Mouse (Mus musculus) left cerebral cortex, postnatal 25 days (tissue): ENCODE data around the gene Sirpa. TPM values are rescaled to one million over a fixed set of nuclear protein-coding genes. Genes with fewer than 3 reads are reported as not detected.
A peak's percentile ranks its signal among the peaks of the same experiment; 100 is the strongest.

Experiments used
- DNase-seq, 2 experiments: peaks; one replicate each; pipeline ENCODE4 v3.0.0; 2022; ENCODE audit warnings: low spot score in 2 of 2, mixed read lengths in 1 of 2
- intact Hi-C: fragments of 180-260 bp; cut with DNase I; formaldehyde crosslinking; loops from one replicate; pipeline ENCODE4 v1.15.1; 2025
- total RNA-seq, 2 experiments: library from RNA; stranded (reverse); gene quantifications; 2 replicates each; pipeline ENCODE4 v1.2.3; 2021

Gene Sirpa
- total RNA-seq, 2 experiments from 2014 or later, result 387 to 409 TPM

- no peak for DNase-seq
- intact Hi-C loops, result no loop called here
These were observed 9.4 kb downstream of the Sirpa start for GRCm38 (mm10) chr2:129601894-129602663.

- DNase-seq, result no peak
- intact Hi-C loops, result no loop called here
These were observed 10.2 kb downstream of the Sirpa start for GRCm38 (mm10) chr2:129602856-129603255.

- no peak for DNase-seq
- intact Hi-C loops, result no loop called here
These were observed 10.9 kb downstream of the Sirpa start for GRCm38 (mm10) chr2:129603536-129603935.

GRCm38 (mm10) chr2:129604032-129604431 lies 11.4 kb downstream of the Sirpa start:
- no peak for DNase-seq
- intact Hi-C loops, result no loop called here

GRCm38 (mm10) chr2:129605816-129606215 lies 13.2 kb downstream of the Sirpa start:
- DNase-seq, result no peak
- intact Hi-C loops, result no loop called here

- DNase-seq, result peak in 1 of 2 experiments; percentile 65
- intact Hi-C loops, result no loop called here
These were observed 13.6 kb downstream of the Sirpa start for GRCm38 (mm10) chr2:129606269-129606668.

GRCm38 (mm10) chr2:129606899-129607298 lies 14.3 kb downstream of the Sirpa start:
- no peak for DNase-seq
- intact Hi-C loops, result no loop called here

- no peak for DNase-seq
- intact Hi-C loops, result no loop called here
These were observed 21.3 kb downstream of the Sirpa start for GRCm38 (mm10) chr2:129613971-129614370.

GRCm38 (mm10) chr2:129614482-129615185 lies 22.0 kb downstream of the Sirpa start:
- DNase-seq, result no peak
- intact Hi-C loops, result no loop called here

- DNase-seq, result no peak
- intact Hi-C loops, result no loop called here
These were observed 27.5 kb downstream of the Sirpa start for GRCm38 (mm10) chr2:129620148-129620547.

- intact Hi-C loops, result no loop called here
- DNase-seq, result no peak
These were observed 28.2 kb downstream of the Sirpa start for GRCm38 (mm10) chr2:129620881-129621280.

GRCm38 (mm10) chr2:129621654-129622490 lies 29.2 kb downstream of the Sirpa start:
- DNase-seq, result no peak
- intact Hi-C loops, result no loop called here

GRCm38 (mm10) chr2:129622918-129623317 lies 30.3 kb downstream of the Sirpa start:
- DNase-seq, result no peak
- intact Hi-C loops, result no loop called here

- DNase-seq, result peak in 1 of 2 experiments; percentile 90
- intact Hi-C loops, result no loop called here
These were observed 31.1 kb downstream of the Sirpa start for GRCm38 (mm10) chr2:129623771-129624170.

- intact Hi-C loops, result no loop called here
- DNase-seq, result no peak
These were observed 31.7 kb downstream of the Sirpa start for GRCm38 (mm10) chr2:129624246-129624918.

GRCm38 (mm10) chr2:129624956-129625355 lies 32.3 kb downstream of the Sirpa start:
- intact Hi-C loops, result no loop called here
- DNase-seq, result no peak

- no peak for DNase-seq
- intact Hi-C loops, result loop anchor here (2.0 kb wide), 1 partner anchor 29 kb away; no protein-coding TSS in a partner anchor
These were observed 33.2 kb downstream of the Sirpa start for GRCm38 (mm10) chr2:129625845-129626244.

- intact Hi-C loops, result loop anchor here (2.0 kb wide), 1 partner anchor 30 kb away; no protein-coding TSS in a partner anchor
- DNase-seq, result no peak
These were observed 34.0 kb downstream of the Sirpa start for GRCm38 (mm10) chr2:129626621-129627061.

- no peak for DNase-seq
- intact Hi-C loops, result loop anchor here (2.0 kb wide), 1 partner anchor 30 kb away; no protein-coding TSS in a partner anchor
These were observed 34.5 kb downstream of the Sirpa start for GRCm38 (mm10) chr2:129627133-129627532.
